Mouse (Mus musculus) cerebellum, adult 2 months (tissue): ENCODE measurements around the gene Klf3. TPM values are rescaled to one million over a fixed set of nuclear protein-coding genes. Genes with fewer than 3 reads are reported as not detected.

Experiments
- DNase-seq, 2 experiments: peaks; one replicate each; pipeline ENCODE4 v3.0.0; 2021
- H3K27ac ChIP-seq: fragments of 200-500 bp; 2 replicates; pipeline ENCODE4 v1.5.1; 2012; ENCODE audit warnings: low read length, control low read depth, inconsistent platforms; ENCODE audit not compliant: insufficient read depth
- H3K27me3 ChIP-seq: fragments of 200-500 bp; 2 replicates; pipeline ENCODE4 v1.6.1; 2012; ENCODE audit warnings: inconsistent platforms, mild to moderate bottlenecking, low read length, moderate library complexity; ENCODE audit not compliant: control insufficient read depth, insufficient read depth
- H3K4me1 ChIP-seq: fragments of 200-500 bp; 2 replicates; pipeline ENCODE4 v1.6.1; 2011; ENCODE audit warnings: low read length; ENCODE audit not compliant: control insufficient read depth, insufficient read depth
- H3K4me3 ChIP-seq: fragments of 200-500 bp; replicated peaks from 2 replicates; pipeline ENCODE3; 2011; ENCODE audit warnings: mild to moderate bottlenecking, low read depth, low read length, control low read depth; ENCODE audit not compliant: insufficient read depth
- CTCF ChIP-seq: fragments of 200-500 bp; IDR thresholded peaks from 2 replicates; pipeline ENCODE4 v1.5.1; 2011; ENCODE audit warnings: low read depth, mild to moderate bottlenecking, control low read depth, low read length, moderate library complexity, borderline replicate concordance; ENCODE audit not compliant: insufficient read depth
- POLR2A ChIP-seq: fragments of 200-500 bp; IDR thresholded peaks from 2 replicates; pipeline ENCODE4 v1.6.1; 2011; ENCODE audit warnings: low read length, control low read depth, borderline replicate concordance; ENCODE audit not compliant: insufficient read depth
- WGBS: fragments of 180-500 bp; shearing (Covaris S2); methylation state at CpG from one replicate; pipeline ENCODE4 v1.1.7; 2018; 5-methylcytosine and 5-hydroxymethylcytosine counted together
- polyA plus RNA-seq: library from polyadenylated mRNA; depleted of rRNA; stranded (reverse); fragments of >200 nt; gene quantifications from 2 replicates; pipeline ENCODE4 v1.2.3, GENCODE M21; 2012

Gene Klf3
- polyA plus RNA-seq, 1 experiment, result 16.4 TPM

DNA sequence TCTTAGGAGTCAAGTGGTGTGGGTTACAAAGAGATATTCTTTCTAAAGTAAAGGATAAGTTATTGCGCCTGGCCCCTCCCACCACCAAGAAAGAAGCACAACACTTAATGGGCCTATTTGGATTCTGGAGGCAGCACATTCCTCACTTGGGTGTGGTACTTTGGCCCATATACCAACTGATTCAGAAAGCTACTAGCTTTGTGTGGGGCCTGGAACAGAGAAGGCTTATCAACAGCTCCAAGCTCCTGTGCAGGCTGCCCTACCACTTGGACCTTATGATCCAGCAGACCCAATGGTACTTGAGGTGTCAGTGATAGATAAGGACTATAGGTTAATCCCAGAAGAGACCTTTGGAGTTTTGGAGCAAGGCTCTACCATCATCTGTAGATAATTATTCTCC, 15.0 kb upstream of the Klf3 start:
- no peaks in the 10 kb centered on the region for H3K4me1 ChIP-seq
- H3K27ac ChIP-seq, result no peak overlapping the region
- 92% methylated on average over 1 of the region's 1 CpGs for WGBS
- TF ChIP-seq CTCF (no peak), POLR2A (no peak)
- no peak overlapping the region for H3K4me3 ChIP-seq
- no peaks in the 10 kb centered on the region for H3K27me3 ChIP-seq
- no peak for DNase-seq

DNA sequence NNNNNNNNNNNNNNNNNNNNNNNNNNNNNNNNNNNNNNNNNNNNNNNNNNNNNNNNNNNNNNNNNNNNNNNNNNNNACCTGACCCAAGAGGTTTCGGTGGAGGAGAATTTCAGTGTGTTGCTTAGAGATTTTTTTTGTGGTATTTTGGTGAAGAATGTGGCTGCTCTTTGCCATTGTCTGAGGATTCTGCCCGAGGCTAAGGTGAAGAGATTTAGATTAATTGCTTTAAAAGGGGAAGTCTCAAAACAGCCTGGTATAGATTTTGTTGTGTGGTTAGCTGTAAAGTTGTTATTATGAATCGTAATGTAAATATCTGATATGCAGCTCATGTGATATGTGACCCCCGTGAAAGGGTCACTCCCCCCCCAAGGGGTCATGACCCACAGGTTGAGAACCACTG, 5.0 kb upstream of the Klf3 start:
- WGBS, result 90% methylated on average over 4 of the region's 4 CpGs
- Histone ChIP-seq H3K4me1 (no peaks in the 10 kb centered on the region), H3K4me3 (no peak overlapping the region), H3K27me3 (no peaks in the 10 kb centered on the region), H3K27ac (no peak overlapping the region)
- DNase-seq, result no peak
- TF ChIP-seq POLR2A (no peak), CTCF (no peak)

DNA sequence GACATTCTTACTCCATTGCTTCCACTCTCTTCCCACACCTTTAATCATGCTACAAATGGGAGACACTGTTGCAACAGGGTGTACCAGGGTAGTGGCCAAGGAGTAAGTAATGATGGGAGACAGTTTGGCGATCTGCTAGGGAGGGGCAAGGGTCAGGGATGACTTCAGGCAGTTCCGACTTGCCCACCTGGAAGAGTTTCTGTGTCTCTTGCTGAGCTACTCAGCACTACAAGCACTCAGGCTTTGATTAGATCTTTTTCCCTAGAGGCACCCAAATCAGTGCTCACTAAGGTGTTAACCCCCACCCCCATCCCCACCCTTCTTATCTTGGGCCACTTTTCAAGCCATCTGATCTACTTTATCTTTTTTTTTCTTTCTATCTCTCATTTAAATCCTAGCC, 1.6 kb upstream of the Klf3 start:
- no peaks in the 10 kb centered on the region for H3K4me1 ChIP-seq
- DNase-seq, result no peak
- H3K27ac ChIP-seq, result no peak overlapping the region
- H3K4me3 ChIP-seq, result no peak overlapping the region
- no peak for TF ChIP-seq CTCF
- TF ChIP-seq POLR2A, result no peak
- H3K27me3 ChIP-seq, result no peaks in the 10 kb centered on the region
- 97% methylated on average over 2 of the region's 2 CpGs for WGBS

DNA sequence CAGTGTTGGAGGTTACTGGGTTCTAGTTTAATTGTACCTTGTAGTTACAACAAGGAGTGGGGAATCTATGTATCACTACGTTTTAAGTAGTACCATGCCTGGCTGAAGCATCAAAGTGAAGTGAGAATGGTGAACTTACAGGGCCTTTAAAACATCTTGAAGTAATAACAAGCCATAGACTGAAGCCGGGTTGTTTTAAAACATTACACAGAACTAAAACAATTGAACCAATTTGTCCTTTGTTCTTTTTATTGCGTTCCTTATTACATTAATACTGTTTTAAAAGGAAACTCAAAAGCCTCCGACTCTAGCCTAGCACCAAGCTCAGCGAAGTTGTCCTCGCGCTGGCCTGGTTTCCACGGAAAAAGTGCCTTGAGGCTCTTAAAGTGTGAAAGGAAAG, 1.0 kb upstream of the Klf3 start:
- H3K4me1 ChIP-seq, result no peaks in the 10 kb centered on the region
- no peak for DNase-seq
- H3K27me3 ChIP-seq, result no peaks in the 10 kb centered on the region
- WGBS, result 31% methylated on average over 8 of the region's 8 CpGs
- TF ChIP-seq POLR2A, result no peak
- TF ChIP-seq CTCF, result no peak
- H3K4me3 ChIP-seq, result peak overlapping the region; percentile 57
- peak overlapping the region; percentile 29; the same call in 1 of the 2 replicates for H3K27ac ChIP-seq

DNA sequence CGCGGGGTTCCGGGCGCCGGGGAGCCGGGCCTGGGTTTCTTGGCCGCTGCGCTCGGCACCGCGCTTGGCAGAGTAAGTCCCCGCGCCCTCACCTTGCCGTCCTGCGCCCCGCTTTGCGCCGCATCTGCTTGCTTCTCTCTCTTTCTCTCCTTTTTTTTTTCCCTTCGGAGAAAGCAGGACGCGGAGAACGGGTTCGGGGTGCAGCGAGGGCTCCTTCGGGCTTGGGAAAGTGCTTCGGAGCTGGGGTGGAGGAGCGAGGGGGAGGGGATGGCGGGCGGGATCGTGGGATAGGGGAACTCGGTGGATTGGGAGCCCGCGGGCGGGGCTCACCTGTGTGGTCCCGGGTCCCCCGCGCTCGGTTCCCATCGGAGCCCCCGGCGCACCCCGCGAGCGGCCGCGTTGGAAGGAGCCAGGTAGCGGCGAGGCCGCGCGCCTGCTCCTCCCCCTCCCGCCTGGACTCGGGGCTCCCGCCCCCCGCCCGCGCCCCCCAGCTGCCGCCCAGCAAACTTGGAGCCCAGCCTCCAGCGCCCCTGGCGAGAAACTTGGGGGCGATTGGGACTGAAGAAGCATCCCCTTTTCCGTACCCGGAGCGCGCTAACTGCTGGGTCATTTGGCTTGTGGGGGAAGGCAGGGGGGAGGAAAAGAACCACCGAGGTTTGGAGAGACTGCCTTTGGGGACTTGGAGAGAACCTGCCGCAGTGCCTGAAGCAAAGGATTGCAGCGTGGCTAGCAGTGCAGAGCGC, 703 bp downstream of the Klf3 start:
- TF ChIP-seq POLR2A, result no peak
- TF ChIP-seq CTCF, result no peak
- H3K27me3 ChIP-seq, result no peaks in the 10 kb centered on the region
- DNase-seq, result peak in 1 of 2 experiments; percentile 53
- no peaks in the 10 kb centered on the region for H3K4me1 ChIP-seq
- WGBS, result 1% methylated on average over 58 of the region's 69 CpGs
- H3K27ac ChIP-seq, result peak overlapping the region; percentile 68
- H3K4me3 ChIP-seq, result peak overlapping the region; percentile 92

DNA sequence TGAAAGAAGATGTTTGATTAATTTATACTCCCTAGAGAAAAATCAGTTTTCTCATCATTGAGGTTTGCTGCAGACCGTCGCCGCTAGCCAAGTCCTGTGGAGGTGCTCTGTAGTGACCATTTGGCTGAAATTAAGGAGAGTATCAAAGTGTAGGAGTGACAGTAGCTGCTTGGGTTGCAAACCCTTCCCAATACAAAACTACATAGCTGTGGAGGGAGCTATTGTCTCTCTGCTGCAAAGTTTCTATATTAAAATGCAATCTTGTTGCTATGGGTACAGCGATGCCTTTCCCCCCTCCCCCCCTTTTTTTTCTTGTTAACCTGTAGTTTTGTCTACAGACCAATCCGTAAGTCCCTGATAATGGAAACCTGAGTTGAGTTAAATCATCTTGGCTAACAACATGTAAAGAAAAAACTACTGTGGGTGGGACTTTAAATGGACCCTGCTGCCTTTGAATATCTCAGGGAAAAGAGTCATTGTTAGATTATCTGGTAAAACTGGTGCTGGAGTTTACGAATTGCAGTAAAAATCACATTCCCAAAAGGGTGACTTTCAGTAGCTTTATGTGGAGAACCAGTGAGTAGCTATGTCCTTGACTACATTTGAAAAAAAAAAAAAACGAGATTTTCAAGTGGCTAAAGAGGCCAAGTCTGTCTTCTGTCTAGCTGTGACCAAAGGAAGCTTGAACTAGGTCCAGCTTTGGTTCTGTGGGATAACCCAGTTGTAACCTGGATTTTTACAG, 2.1 kb downstream of the Klf3 start:
- Histone ChIP-seq H3K27ac (no peak overlapping the region), H3K27me3 (no peaks in the 10 kb centered on the region), H3K4me3 (no peak overlapping the region), H3K4me1 (no peaks in the 10 kb centered on the region)
- TF ChIP-seq POLR2A (no peak), CTCF (no peak)
- no peak for DNase-seq
- WGBS, result 57% methylated on average over 7 of the region's 7 CpGs

DNA sequence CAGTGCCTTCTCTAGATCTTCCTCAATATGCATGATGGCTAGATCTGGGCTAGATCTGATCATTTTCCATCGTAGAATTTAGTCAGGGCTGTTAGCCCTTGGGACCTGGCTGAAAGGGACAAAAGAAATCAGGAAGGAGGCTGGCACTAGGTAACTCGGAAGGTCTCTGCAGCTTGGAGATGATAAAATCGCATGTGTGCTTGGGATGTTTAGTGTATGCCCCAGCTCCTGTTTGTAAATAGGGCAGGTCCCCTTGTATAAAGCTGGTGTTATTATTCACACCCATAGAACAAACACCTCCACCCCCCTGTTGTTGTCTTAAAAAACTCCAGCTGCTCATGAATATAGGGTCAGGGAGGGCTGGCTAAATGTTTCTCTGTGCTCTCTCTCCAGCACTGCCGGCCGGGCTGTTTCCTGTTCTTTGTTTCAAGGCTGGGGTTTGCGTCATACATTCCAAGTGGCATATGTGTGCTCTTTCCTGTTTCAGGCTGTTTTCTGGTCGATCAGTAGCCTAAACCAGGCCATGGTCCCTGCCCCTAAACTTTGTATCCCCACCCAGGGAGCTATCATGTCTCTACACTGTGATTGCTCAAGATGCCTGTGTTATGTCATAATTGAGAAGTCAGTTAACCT, 2.8 kb downstream of the Klf3 start:
- WGBS, result 57% methylated on average over 7 of the region's 7 CpGs
- no peak for DNase-seq
- Histone ChIP-seq H3K4me1 (no peaks in the 10 kb centered on the region), H3K27me3 (no peaks in the 10 kb centered on the region), H3K27ac (0 out of 2 replicates have a peak overlapping the region, but pooled peaks have one; percentile 33), H3K4me3 (no peak overlapping the region)
- TF ChIP-seq POLR2A (no peak), CTCF (no peak)
